10 mouse cellular contexts compared by ENCODE assay signal in the genomic region with DNA sequence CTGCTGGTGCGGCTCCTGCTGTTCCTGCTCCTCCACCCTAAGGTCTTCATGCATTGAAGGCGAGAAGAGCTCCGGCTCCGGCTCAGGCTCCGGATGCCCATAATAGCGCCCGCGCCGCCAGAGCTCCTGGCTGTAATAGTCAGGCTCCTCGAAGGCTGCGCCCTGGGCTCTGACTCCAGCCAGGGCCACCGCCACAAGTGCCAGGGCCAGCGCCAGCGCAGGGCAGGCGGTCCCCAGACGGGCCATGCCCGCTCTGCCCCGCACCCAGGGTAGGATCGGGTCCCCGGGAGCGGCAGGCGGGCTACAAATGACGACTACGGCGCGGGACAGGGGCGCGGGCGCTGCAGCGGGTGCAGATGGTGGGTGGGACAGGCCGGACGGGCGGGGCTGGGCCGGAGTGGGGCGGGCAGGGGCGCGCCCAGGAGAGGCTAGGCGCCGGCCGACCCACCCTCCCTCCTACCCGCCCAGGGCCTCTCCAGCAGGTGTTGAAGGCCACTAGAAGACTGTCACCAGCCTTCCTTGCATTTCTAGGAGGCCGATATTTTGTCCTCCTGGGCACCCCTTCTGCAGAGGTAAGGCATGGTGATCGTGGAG. TPM values are rescaled to one million over a fixed set of nuclear protein-coding genes. Genes with fewer than 3 reads are reported as not detected.
DNase-seq lines count a peak whose midpoint lies in the region; ATAC-seq and TF ChIP-seq lines count a peak whose summit lies in the region.
"Had no signal": no experiment of that assay in that cellular context is flagged by ENCODE, and none has a peak within 500 bp of the region (broad histone marks: within the 10 kb centered on the region; RNA-seq: fewer than 3 reads in every experiment).

A gene (minus strand): TSS at position 372 of the 594 bp plus-strand sequence.

- peak within 1 kb of the TSS; percentile 72 for H3K4me2 ChIP-seq in kidney, embryonic 14.5 days (replicated peaks; ENCODE audit: low read depth, low read length)
- peak within 1 kb of the TSS; percentile 62 for H3K4me2 ChIP-seq in forebrain, postnatal 0 days (ENCODE audit: low read depth)
- H3K4me2 ChIP-seq in intestine, postnatal 0 days (replicated peaks; ENCODE audit: low read depth) = peak within 1 kb of the TSS; percentile 72
- peak within 1 kb of the TSS; percentile 63 for H3K4me2 ChIP-seq in stomach, embryonic 14.5 days (replicated peaks; ENCODE audit: low read depth, low read length)

- H3K9me3 ChIP-seq in kidney, embryonic 14.5 days (ENCODE audit: control insufficient read depth, low read length) = no peaks in the 10 kb centered on the region
- no peaks in the 10 kb centered on the region for H3K9me3 ChIP-seq in forebrain, postnatal 0 days (ENCODE audit: low read length)
- H3K9me3 ChIP-seq in intestine, postnatal 0 days (ENCODE audit: control insufficient read depth) = no peaks in the 10 kb centered on the region
- no peaks in the 10 kb centered on the region for H3K9me3 ChIP-seq in stomach, embryonic 14.5 days (ENCODE audit: control insufficient read depth, low read depth, low read length)

- no peak for TF ChIP-seq CTCF in forebrain, postnatal 0 days (IDR thresholded peaks at IDR 0.05; ENCODE audit: low read depth)
- TF ChIP-seq CTCF in intestine, postnatal 0 days (IDR thresholded peaks at IDR 0.05; ENCODE audit: low read depth) = no peak

- no peak for DNase-seq in kidney, postnatal 25 days
- DNase-seq in adrenal gland, adult 18-20 months (ENCODE audit: low spot score in 2 of 2) = peak; percentile 9 to 36
- no peak for DNase-seq in forebrain, postnatal 0 days
- DNase-seq in MN1 (ENCODE audit: low spot score) = no peak
- no peak for DNase-seq in frontal cortex, adult 2 months (ENCODE audit: extremely low spot score in 1 of 2, low spot score in 1 of 2)

- no peaks in the 10 kb centered on the region for H3K36me3 ChIP-seq in kidney, embryonic 14.5 days (ENCODE audit: control insufficient read depth, insufficient read depth, low read length)
- no peaks in the 10 kb centered on the region for H3K36me3 ChIP-seq in forebrain, postnatal 0 days (ENCODE audit: insufficient read depth)
- no peaks in the 10 kb centered on the region for H3K36me3 ChIP-seq in intestine, postnatal 0 days (ENCODE audit: control insufficient read depth, insufficient read depth)
- H3K36me3 ChIP-seq in stomach, embryonic 14.5 days (ENCODE audit: control insufficient read depth, insufficient read depth, low read length) = no peaks in the 10 kb centered on the region

- H3K27me3 ChIP-seq in kidney, embryonic 14.5 days (ENCODE audit: control insufficient read depth, insufficient read depth, low read length) = peaks cover 29% of the 10 kb centered on the region
- no peaks in the 10 kb centered on the region for H3K27me3 ChIP-seq in forebrain, postnatal 0 days (ENCODE audit: insufficient read depth, low read length)
- 0 out of 2 replicates have a peak, but pooled peaks cover 17% of the 10 kb centered on the region for H3K27me3 ChIP-seq in intestine, postnatal 0 days (replicated peaks; ENCODE audit: control insufficient read depth, insufficient read depth, low read length)
- H3K27me3 ChIP-seq in stomach, embryonic 14.5 days (ENCODE audit: control insufficient read depth, insufficient read depth, low read length) = peaks cover 16% of the 10 kb centered on the region

- H3K27ac ChIP-seq in kidney, embryonic 14.5 days (ENCODE audit: low read depth, low read length) = no peak within 1 kb of the TSS
- peak within 1 kb of the TSS; percentile 50 for H3K27ac ChIP-seq in forebrain, postnatal 0 days (ENCODE audit: low read depth, low read length)
- H3K27ac ChIP-seq in intestine, postnatal 0 days (ENCODE audit: low read depth, low read length) = no peak within 1 kb of the TSS
- no peak within 1 kb of the TSS for H3K27ac ChIP-seq in stomach, embryonic 14.5 days (ENCODE audit: low read length)

- H3K4me1 ChIP-seq in kidney, embryonic 14.5 days (ENCODE audit: control insufficient read depth, insufficient read depth, low read length) = peaks cover 5% of the 10 kb centered on the region; the same call in 1 of the 2 replicates
- peaks cover 29% of the 10 kb centered on the region for H3K4me1 ChIP-seq in forebrain, postnatal 0 days (ENCODE audit: insufficient read depth)
- no peaks in the 10 kb centered on the region for H3K4me1 ChIP-seq in intestine, postnatal 0 days (replicated peaks; ENCODE audit: control insufficient read depth, insufficient read depth, low read length)
- H3K4me1 ChIP-seq in stomach, embryonic 14.5 days (ENCODE audit: control insufficient read depth, insufficient read depth, low read length) = 0 out of 2 replicates have a peak, but pooled peaks cover 5% of the 10 kb centered on the region

- H3K4me3 ChIP-seq in kidney, embryonic 14.5 days (ENCODE audit: low read length) = peak within 1 kb of the TSS; percentile 41
- H3K4me3 ChIP-seq in forebrain, postnatal 0 days (ENCODE audit: low read depth, low read length) = peak within 1 kb of the TSS; percentile 25
- H3K4me3 ChIP-seq in intestine, postnatal 0 days (ENCODE audit: low read depth, low read length) = peak within 1 kb of the TSS; percentile 37
- H3K4me3 ChIP-seq in stomach, embryonic 14.5 days (ENCODE audit: low read depth, low read length) = peak within 1 kb of the TSS; percentile 30

- peak within 1 kb of the TSS; percentile 31; the same call in 1 of the 2 replicates for H3K9ac ChIP-seq in kidney, embryonic 14.5 days (ENCODE audit: low read depth, low read length)
- H3K9ac ChIP-seq in forebrain, postnatal 0 days = peak within 1 kb of the TSS; percentile 46
- peak within 1 kb of the TSS; percentile 31; the same call in 1 of the 2 replicates for H3K9ac ChIP-seq in intestine, postnatal 0 days (ENCODE audit: low read depth, low read length)
- H3K9ac ChIP-seq in stomach, embryonic 14.5 days (replicated peaks; ENCODE audit: low read depth, low read length) = 0 out of 2 replicates have a peak within 1 kb of the TSS, but pooled peaks have one; percentile 1

- 3% methylated on average over 35 of the region's 43 CpGs for WGBS in kidney, embryonic 14.5 days
- 5% methylated on average over 43 of the region's 43 CpGs for WGBS in forebrain, postnatal 0 days
- WGBS in intestine, postnatal 0 days = 3% methylated on average over 40 of the region's 43 CpGs
- 3% methylated on average over 41 of the region's 43 CpGs for WGBS in stomach, embryonic 14.5 days

- ATAC-seq in kidney, embryonic 14.5 days (ENCODE audit: low FRiP score, low TSS enrichment) = 0 out of 2 replicates have a peak, but pooled peaks have one; percentile 39
- ATAC-seq in forebrain, postnatal 0 days = 0 out of 2 replicates have a peak, but pooled peaks have one; percentile 8
- ATAC-seq in intestine, postnatal 0 days = no peak
- ATAC-seq in stomach, embryonic 14.5 days (ENCODE audit: insufficient number of reproducible peaks, insufficient read depth, low FRiP score, low read depth) = peak; percentile 75

RNA-seq across cellular contexts. Expression of the gene that starts here (rescaled TPM):
- 0.60 and 1.6 TPM in 2 replicates for polyA plus RNA-seq in kidney, embryonic 14.5 days (2014; fragmentation: Nextera tagmentation; extraction: Ambion mirVana)
- 10 to 100 TPM; 11.6 to 14.9 TPM for total RNA-seq in adrenal gland, adult 18-20 months (2021)
- 2.1 and 3.1 TPM in 2 replicates for total RNA-seq in forebrain, postnatal 0 days (2014; rRNA removed)
- 1.7 and 2.2 TPM in 2 replicates for polyA plus RNA-seq in forebrain, postnatal 0 days (2015; fragmentation: Nextera tagmentation; extraction: Ambion mirVana)
- 0.74 and 0.81 TPM in 2 replicates for polyA plus RNA-seq in intestine, postnatal 0 days (2015; fragmentation: Nextera tagmentation; extraction: Ambion mirVana)
- 2.9 and 3.4 TPM in 2 replicates for polyA plus RNA-seq in stomach, embryonic 14.5 days (2014; fragmentation: Nextera tagmentation; extraction: Ambion mirVana)
- polyA plus RNA-seq in frontal cortex, adult 2 months (2012; rRNA removed) = 2.2 and 2.5 TPM in 2 replicates
- total RNA-seq: CH12.LX; neutrophil, adult 5-6 weeks had no signal

Comparison
In these comparisons a context has a peak if more than half of its experiments do, and no peak if none do; other contexts are left out.
1. DNase-seq: peak in adrenal gland, adult 18-20 months (2 of 2); none in kidney, postnatal 25 days (0 of 2), forebrain, postnatal 0 days (single experiment), MN1 (single experiment) and frontal cortex, adult 2 months (0 of 2).
2. Peak in every context shown above with its lines, with median percentiles within 50 percentile points of each other: H3K4me2 ChIP-seq, H3K4me3 ChIP-seq and H3K9ac ChIP-seq.